Mouse (Mus musculus) forebrain, embryonic 11.5 days (tissue): Measurements from ENCODE around the gene Tank. TPM values are rescaled to one million over a fixed set of nuclear protein-coding genes. Genes with fewer than 3 reads are reported as not detected.

ENCODE experiments used
- ATAC-seq: fragments of 200-750 bp; cut with Nextera tagmentation; replicated peaks from 2 replicates; pipeline ENCODE4 v1.8.0; 2017; ENCODE audit warnings: moderate TSS enrichment; ENCODE audit not compliant: low FRiP score
- DNase-seq: peaks from one replicate; pipeline ENCODE4 v3.0.0-alpha.2; 2017; ENCODE audit warnings: low spot score
- H3K27ac ChIP-seq: fragments of 300-500 bp; sonication (generic); 2 replicates; pipeline ENCODE4 v1.5.1; 2014; ENCODE audit warnings: low read depth, low read length
- H3K27me3 ChIP-seq: fragments of 300-500 bp; sonication (generic); 2 replicates; pipeline ENCODE4 v1.6.1; 2014; ENCODE audit warnings: mild to moderate bottlenecking, low read length, mixed read lengths; ENCODE audit not compliant: control insufficient read depth, insufficient read depth
- H3K36me3 ChIP-seq: fragments of 300-500 bp; sonication (generic); 2 replicates; pipeline ENCODE4 v1.6.1; 2014; ENCODE audit warnings: mild to moderate bottlenecking, low read length, moderate library complexity, mixed read lengths; ENCODE audit not compliant: control insufficient read depth, insufficient read depth
- H3K4me1 ChIP-seq: fragments of 300-500 bp; sonication (generic); replicated peaks from 2 replicates; pipeline ENCODE4 v1.6.1; 2014; ENCODE audit warnings: low read length, mixed read lengths; ENCODE audit not compliant: control insufficient read depth, insufficient read depth
- H3K4me2 ChIP-seq: fragments of 300-500 bp; sonication (generic); 2 replicates; pipeline ENCODE4 v1.6.1; 2014; ENCODE audit warnings: low read depth, mild to moderate bottlenecking, low read length, moderate library complexity, mixed read lengths; ENCODE audit not compliant: severe bottlenecking
- H3K4me3 ChIP-seq: fragments of 300-500 bp; sonication (generic); 2 replicates; pipeline ENCODE4 v1.5.1; 2014; ENCODE audit warnings: low read depth, low read length
- H3K9ac ChIP-seq: fragments of 300-500 bp; sonication (generic); 2 replicates; pipeline ENCODE4 v1.6.1; 2014; ENCODE audit warnings: low read length
- H3K9me3 ChIP-seq: fragments of 300-500 bp; sonication (generic); 2 replicates; pipeline ENCODE4 v1.6.1; 2016; ENCODE audit warnings: low read length, mixed read lengths; ENCODE audit not compliant: control insufficient read depth
- WGBS: fragments of 180-500 bp; shearing (Covaris S2); extraction: QIAGEN DNeasy Blood & Tissue Kit; methylation state at CpG from one replicate; pipeline ENCODE4 v1.1.7; 2014; 5-methylcytosine and 5-hydroxymethylcytosine counted together
- polyA plus RNA-seq: library from polyadenylated mRNA; unstranded; fragments of >200 nt; fragmentation: Nextera tagmentation; extraction: Ambion mirVana; gene quantifications from 2 replicates; pipeline ENCODE4 v1.2.1, GENCODE M21; 2014

The Tank gene
- polyA plus RNA-seq, 1 experiment from 2014 or later, result 33.8 TPM

DNA sequence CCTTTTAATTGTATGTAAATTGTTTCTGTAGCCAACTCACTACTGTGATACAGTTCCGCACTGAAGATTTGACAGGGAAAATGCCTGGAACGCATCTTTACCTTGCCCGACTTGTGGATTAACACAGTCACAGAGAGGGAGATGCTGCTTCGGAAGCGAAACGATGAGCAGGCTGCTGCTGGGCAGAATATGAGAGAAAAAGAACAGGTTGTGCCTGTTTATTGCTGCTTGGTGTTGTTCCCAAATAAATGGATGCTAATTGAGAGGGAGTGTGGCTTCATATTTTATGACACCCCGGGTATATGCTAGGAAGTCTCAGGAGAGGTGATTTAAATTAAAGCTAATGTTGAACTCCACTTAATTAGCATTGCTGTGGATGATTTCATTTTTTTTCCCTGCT lies 23.0 kb upstream of the Tank start:
- Histone ChIP-seq H3K4me2 (no peak overlapping the region), H3K9ac (no peak overlapping the region), H3K36me3 (no peaks in the 10 kb centered on the region), H3K27ac (no peak overlapping the region), H3K27me3 (no peaks in the 10 kb centered on the region), H3K4me3 (no peak overlapping the region), H3K9me3 (no peaks in the 10 kb centered on the region), H3K4me1 (no peaks in the 10 kb centered on the region)
- DNase-seq (no peak), ATAC-seq (no peak)
- 84% methylated on average over 7 of the region's 7 CpGs for WGBS

- no peaks in the 10 kb centered on the region for H3K9me3 ChIP-seq
- no peak overlapping the region for H3K27ac ChIP-seq
- H3K27me3 ChIP-seq, result no peaks in the 10 kb centered on the region
- ATAC-seq, result no peak
- no peaks in the 10 kb centered on the region for H3K4me1 ChIP-seq
- no peak overlapping the region for H3K4me2 ChIP-seq
- no peaks in the 10 kb centered on the region for H3K36me3 ChIP-seq
- H3K9ac ChIP-seq, result no peak overlapping the region
- WGBS, result 46% methylated on average over 2 of the region's 2 CpGs
- DNase-seq, result no peak
- H3K4me3 ChIP-seq, result no peak overlapping the region
These were observed 22.6 kb upstream of the Tank start for GRCm38 (mm10) chr2:61555825-61556224.

GRCm38 (mm10) chr2:61556639-61557038 lies 21.7 kb upstream of the Tank start:
- H3K4me2 ChIP-seq, result no peak overlapping the region

DNA sequence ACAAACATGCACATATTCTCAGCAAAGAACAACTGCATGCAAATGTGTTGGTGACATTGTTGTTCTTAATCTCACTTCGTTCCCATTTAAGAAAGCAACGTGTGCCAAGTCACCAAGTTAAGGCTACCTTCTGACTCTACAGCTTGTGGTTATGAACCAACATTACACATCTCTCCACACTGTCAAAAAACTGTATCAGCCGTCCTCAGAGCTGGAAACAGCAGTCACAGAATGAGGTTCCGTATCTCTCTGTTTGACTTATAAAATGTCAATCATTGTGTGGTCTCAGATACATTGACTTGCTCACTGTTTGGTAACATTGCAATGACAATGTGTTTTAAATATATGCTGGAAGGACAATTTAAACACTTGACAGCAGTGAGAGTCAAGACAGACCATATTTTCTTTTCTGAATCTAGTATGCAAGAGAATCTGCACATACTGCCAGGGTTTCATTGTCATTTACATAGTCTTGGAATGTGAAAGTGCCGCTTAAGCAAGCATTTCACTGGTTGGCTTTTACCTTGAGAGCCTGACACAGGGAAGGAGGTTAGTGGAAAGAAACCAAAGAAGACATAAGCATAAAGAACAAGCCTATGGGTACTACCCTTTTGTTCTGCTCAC lies 20.4 kb upstream of the Tank start:
- Histone ChIP-seq H3K9me3 (no peaks in the 10 kb centered on the region), H3K4me3 (no peak overlapping the region), H3K9ac (no peak overlapping the region), H3K27me3 (no peaks in the 10 kb centered on the region), H3K4me2 (no peak overlapping the region), H3K4me1 (no peaks in the 10 kb centered on the region), H3K36me3 (no peaks in the 10 kb centered on the region), H3K27ac (no peak overlapping the region)
- whole genome bisulfite sequencing, result 89% methylated on average over 5 of the region's 5 CpGs
- ATAC-seq, result no peak
- DNase-seq, result no peak

More at GRCm38 (mm10) chr2:61556639-61557038, 21.7 kb upstream of the Tank start:
- no peaks in the 10 kb centered on the region for H3K4me1 ChIP-seq
- H3K27me3 ChIP-seq, result no peaks in the 10 kb centered on the region
- no peaks in the 10 kb centered on the region for H3K9me3 ChIP-seq
- no peaks in the 10 kb centered on the region for H3K36me3 ChIP-seq
- H3K9ac ChIP-seq, result no peak overlapping the region
- DNase-seq, result no peak
- H3K27ac ChIP-seq, result no peak overlapping the region
- no peak overlapping the region for H3K4me3 ChIP-seq
- WGBS, result 89% methylated on average over 3 of the region's 3 CpGs
- no peak for ATAC-seq

GRCm38 (mm10) chr2:61561058-61561457 lies 17.3 kb upstream of the Tank start:
- H3K9me3 ChIP-seq, result no peaks in the 10 kb centered on the region
- no peak overlapping the region for H3K4me2 ChIP-seq
- no peak for DNase-seq
- no peak overlapping the region for H3K27ac ChIP-seq
- no peaks in the 10 kb centered on the region for H3K36me3 ChIP-seq
- no peaks in the 10 kb centered on the region for H3K27me3 ChIP-seq
- WGBS, result 9% methylated on average over 1 of the region's 1 CpGs
- no peak overlapping the region for H3K4me3 ChIP-seq
- 0 out of 2 replicates have a peak, but pooled peaks have one; percentile 55 for ATAC-seq
- H3K4me1 ChIP-seq, result no peaks in the 10 kb centered on the region
- H3K9ac ChIP-seq, result no peak overlapping the region

DNA sequence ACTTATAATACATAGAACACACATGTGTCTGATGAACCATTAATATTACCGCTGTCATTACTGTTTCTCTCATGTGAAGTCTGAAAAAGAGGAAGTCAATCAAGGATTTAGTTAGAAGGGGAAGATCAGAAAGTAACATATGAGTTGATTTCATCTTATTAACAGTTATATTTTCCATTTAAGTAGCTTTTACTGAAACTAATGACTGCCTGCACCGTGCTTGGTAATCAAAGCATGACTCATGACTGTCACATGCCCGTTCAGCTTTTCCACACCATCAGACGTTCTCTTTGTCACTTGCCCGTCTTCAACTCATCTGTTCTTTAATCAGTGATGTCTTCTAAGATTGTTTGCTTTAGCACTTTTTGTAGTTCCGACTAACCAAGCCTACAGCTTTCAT lies 15.2 kb upstream of the Tank start:
- Histone ChIP-seq H3K4me2 (no peak overlapping the region), H3K4me3 (no peak overlapping the region), H3K36me3 (no peaks in the 10 kb centered on the region), H3K9me3 (no peaks in the 10 kb centered on the region), H3K27ac (no peak overlapping the region), H3K9ac (no peak overlapping the region), H3K4me1 (no peaks in the 10 kb centered on the region), H3K27me3 (no peaks in the 10 kb centered on the region)
- DNase-seq (no peak), ATAC-seq (no peak)
- WGBS, result 88% methylated on average over 6 of the region's 6 CpGs

GRCm38 (mm10) chr2:61567045-61567783 lies 11.2 kb upstream of the Tank start:
- 68% methylated on average over 4 of the region's 4 CpGs for WGBS
- Histone ChIP-seq H3K4me1 (no peaks in the 10 kb centered on the region), H3K27ac (no peak overlapping the region), H3K9me3 (no peaks in the 10 kb centered on the region), H3K27me3 (no peaks in the 10 kb centered on the region), H3K4me3 (no peak overlapping the region), H3K9ac (no peak overlapping the region), H3K36me3 (no peaks in the 10 kb centered on the region), H3K4me2 (no peak overlapping the region)
- ATAC-seq (peak; percentile 51; the same call in 1 of the 2 replicates), DNase-seq (peak; percentile 57)

DNA sequence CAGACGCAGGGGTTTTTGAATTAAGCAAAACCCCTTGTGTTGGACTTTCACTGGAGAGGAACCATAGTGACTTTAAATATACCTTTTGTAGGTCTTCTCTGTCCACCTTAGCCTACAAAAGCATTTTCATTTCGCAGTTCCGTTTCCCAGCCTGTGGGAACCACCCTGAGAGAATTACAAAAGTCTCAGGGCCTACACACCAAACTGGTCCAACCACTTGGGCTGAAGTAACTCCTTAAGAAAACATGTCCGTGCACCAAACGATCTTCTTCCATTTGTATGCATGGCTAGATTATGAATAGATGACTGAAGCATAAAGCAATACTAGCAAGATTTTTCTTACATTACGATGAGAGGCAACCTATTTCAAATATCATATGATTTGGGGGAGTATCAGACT lies 9.2 kb upstream of the Tank start:
- no peak overlapping the region for H3K9ac ChIP-seq
- DNase-seq, result no peak
- H3K4me3 ChIP-seq, result no peak overlapping the region
- H3K36me3 ChIP-seq, result no peaks in the 10 kb centered on the region
- H3K9me3 ChIP-seq, result no peaks in the 10 kb centered on the region
- WGBS, result 92% methylated on average over 6 of the region's 6 CpGs
- H3K27ac ChIP-seq, result no peak overlapping the region
- no peak overlapping the region for H3K4me2 ChIP-seq
- H3K27me3 ChIP-seq, result no peaks in the 10 kb centered on the region
- no peak for ATAC-seq
- H3K4me1 ChIP-seq, result no peaks in the 10 kb centered on the region
